Mouse (Mus musculus) embryonic fibroblast, embryonic 13.5 days (primary cell): ENCODE results near the gene Sidt1. TPM values are rescaled to one million over a fixed set of nuclear protein-coding genes. Genes with fewer than 3 reads are reported as not detected.

Experiments
- H3K27ac ChIP-seq: 2 replicates; pipeline ENCODE4 v1.5.1; 2012; ENCODE audit warnings: low read length, control low read depth, inconsistent platforms; ENCODE audit not compliant: insufficient read depth
- H3K4me1 ChIP-seq: 2 replicates; pipeline ENCODE4 v1.6.1; 2011; ENCODE audit warnings: low read length; ENCODE audit not compliant: control insufficient read depth, insufficient read depth
- H3K4me3 ChIP-seq: 2 replicates; pipeline ENCODE4 v1.5.1; 2011; ENCODE audit warnings: mild to moderate bottlenecking, control low read depth, low read length; ENCODE audit not compliant: insufficient read depth
- CTCF ChIP-seq: IDR thresholded peaks from 2 replicates; pipeline ENCODE4 v1.5.1; 2011; ENCODE audit warnings: mild to moderate bottlenecking, control low read depth, low read length, moderate library complexity, borderline replicate concordance; ENCODE audit not compliant: insufficient read depth
- POLR2A ChIP-seq: IDR thresholded peaks from 2 replicates; pipeline ENCODE4 v1.6.1; 2011; ENCODE audit warnings: low read depth, mild to moderate bottlenecking, control low read depth, low read length, moderate library complexity
- polyA plus RNA-seq: library from polyadenylated mRNA; stranded (reverse); fragments of >200 nt; gene quantifications from 2 replicates; pipeline ENCODE4 v1.2.4, GENCODE M21; 2011; ENCODE audit warnings: low read depth; ENCODE audit not compliant: missing spikeins, insufficient read length

Sidt1 gene
- polyA plus RNA-seq, 1 experiment = not detected

DNA sequence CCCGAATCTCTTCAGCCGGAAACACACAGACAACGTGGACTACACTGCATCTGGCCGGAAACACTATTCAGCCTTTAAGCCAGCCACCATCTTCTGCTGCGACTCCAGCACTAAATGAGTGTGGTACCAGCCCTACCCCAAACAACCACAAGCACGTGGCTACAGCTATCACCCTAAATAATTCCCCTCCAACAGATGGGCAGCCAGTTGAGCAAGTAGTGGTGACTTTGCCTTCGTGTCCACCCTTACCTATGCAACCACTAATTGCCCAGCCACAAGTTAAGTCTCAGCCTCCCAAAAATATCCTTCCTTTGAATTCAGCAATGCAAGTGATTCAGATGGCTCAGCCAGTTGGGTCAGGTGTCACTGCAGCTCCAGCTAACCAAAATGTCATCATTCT is 116.6 kb downstream of the Sidt1 start:
- no peak overlapping the region for H3K27ac ChIP-seq
- TF ChIP-seq CTCF = no peak
- TF ChIP-seq POLR2A = no peak
- H3K4me1 ChIP-seq = no peaks in the 10 kb centered on the region
- H3K4me3 ChIP-seq = no peak overlapping the region

DNA sequence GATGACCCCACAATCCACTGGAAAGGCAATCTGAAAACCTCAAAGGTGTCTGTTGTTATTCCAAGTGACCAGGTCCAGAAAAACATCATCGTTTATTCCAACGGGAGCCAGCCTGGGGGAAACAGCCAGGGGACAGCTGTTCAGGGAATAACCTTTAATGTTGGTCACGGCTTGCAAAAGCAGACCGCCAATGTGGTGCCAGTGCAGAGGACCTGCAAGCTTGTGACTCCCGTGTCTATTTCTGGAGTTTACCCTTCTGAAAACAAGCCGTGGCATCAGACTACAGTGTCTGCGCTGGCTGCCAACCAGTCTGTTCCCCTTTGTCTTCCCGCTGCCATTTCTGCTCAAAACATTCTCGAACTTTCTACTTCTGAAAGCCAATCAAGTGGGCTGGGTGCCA is 117.5 kb downstream of the Sidt1 start:
- Histone ChIP-seq H3K4me1 (no peaks in the 10 kb centered on the region), H3K27ac (no peak overlapping the region), H3K4me3 (no peak overlapping the region)
- TF ChIP-seq CTCF (no peak), POLR2A (no peak)

DNA sequence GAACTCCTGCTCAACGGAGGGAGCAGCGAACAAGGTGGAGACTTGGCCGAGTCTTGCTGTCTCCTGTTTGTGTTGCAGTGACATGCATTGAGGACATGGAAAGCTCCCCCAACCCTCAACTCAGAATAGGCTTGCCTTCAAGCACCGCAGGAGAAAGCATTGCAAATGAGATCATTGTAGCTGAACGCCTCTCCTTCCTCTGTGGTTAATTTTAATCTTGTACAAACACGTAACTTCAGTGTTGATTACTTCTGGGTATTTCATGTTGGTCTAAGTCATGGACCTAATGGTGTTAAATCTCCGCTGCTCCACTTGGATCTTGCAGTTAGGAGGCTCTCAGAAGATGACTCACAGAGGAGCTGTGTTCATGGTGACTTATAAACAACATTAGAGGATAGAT is 120.3 kb downstream of the Sidt1 start:
- H3K27ac ChIP-seq = no peak overlapping the region
- TF ChIP-seq CTCF (no peak), POLR2A (no peak)
- H3K4me1 ChIP-seq = no peaks in the 10 kb centered on the region
- no peak overlapping the region for H3K4me3 ChIP-seq

DNA sequence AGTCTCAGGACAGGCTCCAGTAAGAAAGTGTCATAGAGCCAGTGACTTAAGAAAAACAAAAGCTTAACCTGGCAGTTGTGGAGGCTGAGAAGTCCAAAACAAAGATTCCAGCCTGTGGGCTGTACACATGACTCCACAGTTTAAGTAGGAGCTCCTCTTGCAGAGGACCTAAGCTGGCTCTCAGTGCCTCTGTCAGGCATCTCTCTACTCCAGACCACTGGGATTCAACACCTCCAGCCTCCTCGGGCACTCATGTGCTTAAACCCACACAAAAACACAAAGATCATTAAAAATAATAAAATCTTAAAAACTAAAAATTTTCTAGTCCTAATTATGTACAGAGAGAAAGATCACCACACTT is 122.0 kb downstream of the Sidt1 start:
- no peak for TF ChIP-seq CTCF
- TF ChIP-seq POLR2A = no peak
- Histone ChIP-seq H3K27ac (no peak overlapping the region), H3K4me3 (no peak overlapping the region), H3K4me1 (no peaks in the 10 kb centered on the region)

DNA sequence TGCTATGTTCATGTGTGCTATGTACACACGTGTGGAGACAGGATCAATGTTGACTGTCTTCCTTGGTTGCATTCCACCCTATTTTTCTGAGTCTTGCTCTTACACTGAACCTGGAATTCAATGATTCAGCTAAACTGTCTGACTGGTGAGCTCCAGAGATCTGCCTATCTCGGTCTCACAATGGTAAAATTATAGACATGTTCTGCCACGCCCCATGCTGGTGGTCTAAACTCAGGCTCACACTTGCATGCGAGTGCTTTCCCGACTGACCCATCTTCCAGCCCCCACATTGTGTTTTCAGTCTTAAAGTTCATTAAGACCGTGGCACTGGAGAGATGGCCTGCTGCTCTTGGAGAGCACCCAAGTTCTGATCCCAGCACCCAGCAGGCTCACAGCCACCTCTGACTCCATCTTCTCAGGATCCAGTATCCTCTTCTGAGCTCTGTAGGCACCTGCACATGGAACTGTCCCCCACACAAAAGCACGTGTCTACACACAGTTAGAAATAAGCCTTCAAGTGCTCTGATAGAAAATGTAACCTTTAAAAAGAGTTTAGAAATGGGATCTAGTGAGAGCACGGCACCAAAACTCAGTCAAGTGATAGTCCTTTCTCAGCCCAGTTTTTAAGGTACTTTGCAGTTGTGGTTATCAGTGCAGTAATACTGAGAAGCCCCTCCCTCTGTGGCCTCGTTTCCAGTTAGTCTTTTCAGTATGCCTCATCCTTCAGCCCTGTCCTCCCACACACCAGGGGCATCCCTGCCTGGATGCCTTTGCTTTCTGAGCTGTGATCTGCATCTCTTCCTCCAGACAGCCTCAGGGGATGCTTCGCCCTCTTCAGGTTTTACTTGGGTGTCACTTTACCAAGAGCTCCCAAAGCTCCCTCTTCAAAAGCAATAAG is 122.6 kb downstream of the Sidt1 start:
- TF ChIP-seq POLR2A = no peak
- no peak for TF ChIP-seq CTCF
- no peak overlapping the region for H3K4me3 ChIP-seq
- H3K4me1 ChIP-seq = no peaks in the 10 kb centered on the region
- no peak overlapping the region for H3K27ac ChIP-seq

DNA sequence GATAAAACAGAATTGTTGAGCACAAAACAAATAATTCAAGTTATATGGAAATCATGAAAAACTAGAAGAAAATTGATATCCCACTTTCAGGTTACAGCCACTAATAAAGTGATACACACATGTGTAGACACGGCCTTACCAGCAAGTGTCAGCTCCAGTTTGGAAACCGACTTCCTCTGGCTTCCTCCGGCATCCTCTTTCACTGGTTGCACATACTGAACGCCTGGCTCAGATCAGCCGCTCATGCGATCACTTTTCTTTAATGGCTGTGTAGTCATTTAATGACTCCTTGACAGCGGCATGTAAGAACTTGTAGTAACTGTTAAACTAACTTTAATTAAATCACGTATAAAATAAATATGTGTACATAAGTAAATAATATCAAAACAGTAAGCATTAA is 127.0 kb downstream of the Sidt1 start:
- H3K27ac ChIP-seq = no peak overlapping the region
- H3K4me3 ChIP-seq = no peak overlapping the region
- TF ChIP-seq CTCF = no peak
- H3K4me1 ChIP-seq = no peaks in the 10 kb centered on the region

DNA sequence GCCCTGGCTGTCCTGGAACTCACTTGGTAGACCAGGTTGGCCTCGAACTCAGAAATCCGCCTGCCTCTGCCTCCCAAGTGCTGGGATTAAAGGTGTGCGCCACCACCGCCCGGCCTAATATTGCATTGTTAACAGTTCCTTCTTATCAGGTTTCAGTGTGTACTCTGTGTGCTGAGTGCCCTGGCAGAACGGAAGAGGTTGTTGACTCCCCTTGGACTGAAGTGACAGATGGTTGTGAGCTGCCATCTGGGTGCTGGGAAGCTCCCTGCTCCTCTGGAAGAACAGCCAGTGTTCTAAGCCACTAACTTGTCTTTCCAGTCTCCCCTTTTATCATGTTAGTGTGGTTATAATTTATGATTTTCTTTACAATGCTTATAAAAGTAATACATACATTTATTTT is 128.7 kb downstream of the Sidt1 start:
- no peak overlapping the region for H3K4me3 ChIP-seq
- no peaks in the 10 kb centered on the region for H3K4me1 ChIP-seq
- no peak overlapping the region for H3K27ac ChIP-seq
- no peak for TF ChIP-seq POLR2A
- no peak for TF ChIP-seq CTCF

DNA sequence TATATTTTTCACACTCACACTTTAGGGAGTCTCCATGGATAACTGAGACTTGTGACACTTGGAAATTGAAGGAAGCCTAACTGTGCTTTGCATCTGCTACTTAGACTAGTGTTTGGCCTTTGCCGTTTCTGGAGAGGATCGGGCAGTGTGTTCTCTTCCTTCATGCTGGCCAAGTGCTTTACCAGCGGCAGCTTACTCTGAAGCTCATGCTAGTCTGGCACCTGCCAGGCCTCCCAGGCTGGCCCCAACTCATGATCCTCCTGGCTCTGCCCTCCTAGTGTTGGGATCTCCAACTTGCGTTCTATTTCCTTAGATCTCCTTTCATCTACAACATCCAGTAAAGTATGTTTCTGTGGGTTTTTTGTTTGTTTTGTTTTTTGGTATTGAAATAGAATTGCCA is 132.8 kb downstream of the Sidt1 start:
- Histone ChIP-seq H3K4me1 (no peaks in the 10 kb centered on the region), H3K4me3 (no peak overlapping the region), H3K27ac (no peak overlapping the region)
- TF ChIP-seq CTCF (no peak), POLR2A (no peak)

DNA sequence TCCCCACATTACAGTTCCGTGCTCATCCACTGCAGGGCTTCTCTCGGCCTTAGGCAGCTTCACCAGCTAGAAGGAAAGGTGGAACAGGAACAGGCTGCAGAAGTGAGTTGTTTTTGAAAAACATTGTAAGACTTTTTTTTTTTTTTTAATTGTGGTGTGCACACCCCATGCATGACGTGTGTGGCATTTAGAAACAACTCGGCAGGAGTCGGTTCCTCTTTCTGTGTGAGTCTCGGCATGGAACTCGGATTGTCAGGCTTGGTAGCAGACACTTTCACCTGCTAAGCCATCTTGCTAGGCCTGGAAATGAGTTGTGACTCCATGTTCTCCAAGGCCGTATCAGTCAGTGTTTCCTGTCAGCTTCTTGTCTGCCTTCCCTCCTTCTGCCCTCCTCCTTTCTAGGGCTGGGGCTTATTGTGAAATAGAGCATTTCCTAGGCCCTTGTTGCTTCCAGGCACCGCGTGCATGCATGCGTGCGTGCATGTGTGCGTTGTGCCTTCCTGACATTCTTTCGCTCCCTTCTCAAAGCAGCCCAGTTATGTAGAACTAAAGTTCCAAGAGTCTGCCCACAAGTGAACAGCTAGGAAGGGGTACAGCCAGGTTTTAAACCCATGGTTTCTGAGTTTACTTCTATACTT is 133.8 kb downstream of the Sidt1 start:
- no peaks in the 10 kb centered on the region for H3K4me1 ChIP-seq
- TF ChIP-seq POLR2A (no peak), CTCF (no peak)
- no peak overlapping the region for H3K27ac ChIP-seq
- no peak overlapping the region for H3K4me3 ChIP-seq

DNA sequence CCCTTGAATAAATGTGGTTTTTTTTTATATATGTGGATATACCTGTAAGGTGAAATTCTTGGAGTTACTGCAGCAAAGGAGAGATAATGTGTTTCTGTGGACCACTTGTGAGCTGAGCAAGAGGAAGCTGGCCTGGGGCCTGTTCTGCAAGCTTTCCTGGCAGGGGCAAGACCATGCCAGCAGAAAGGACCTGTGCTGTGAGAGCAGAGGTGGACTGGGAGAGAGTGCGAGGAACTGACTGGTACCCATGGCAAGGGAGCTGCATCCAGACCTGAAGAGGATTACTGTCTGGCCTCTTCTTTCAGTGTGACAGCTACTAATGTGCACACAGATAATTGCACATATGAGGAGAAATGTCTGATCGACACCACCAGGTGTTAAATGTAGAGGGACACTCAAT is 142.0 kb downstream of the Sidt1 start:
- H3K4me3 ChIP-seq = no peak overlapping the region
- H3K4me1 ChIP-seq = no peaks in the 10 kb centered on the region
- TF ChIP-seq CTCF (no peak), POLR2A (no peak)
- no peak overlapping the region for H3K27ac ChIP-seq

Other genes with a start within 250 kb of the Sidt1 start
- gene Atp6v1a, start 193.5 kb downstream of the Sidt1 start, polyA plus RNA-seq = 82.2 and 95.8 TPM in 2 replicates
- gene Naa50, start 193.4 kb downstream of the Sidt1 start, polyA plus RNA-seq = 88.7 and 110 TPM in 2 replicates
- 15.4 and 15.8 TPM in 2 replicates for gene Usf3, start 159.9 kb downstream of the Sidt1 start, polyA plus RNA-seq
- 22.2 and 25.4 TPM in 2 replicates for gene Spice1, start 13.9 kb upstream of the Sidt1 start, polyA plus RNA-seq
- gene Cfap44, start 61.6 kb upstream of the Sidt1 start, polyA plus RNA-seq = not detected in 2 replicates
- gene Boc, start 225.7 kb upstream of the Sidt1 start, polyA plus RNA-seq = 13.7 and 30.6 TPM in 2 replicates